Mouse (Mus musculus) heart, embryonic 15.5 days (tissue): ENCODE measurements around the gene Rnf19b. TPM values are rescaled to one million over a fixed set of nuclear protein-coding genes. Genes with fewer than 3 reads are reported as not detected.

Experiments
- ATAC-seq: fragments of 200-750 bp; cut with Nextera tagmentation; replicated peaks from 2 replicates; pipeline ENCODE4 v1.8.0; 2017; ENCODE audit warnings: low read depth, moderate TSS enrichment; ENCODE audit not compliant: insufficient number of reproducible peaks, insufficient read depth, low FRiP score
- H3K27ac ChIP-seq: fragments of 300-500 bp; sonication (generic); 2 replicates; pipeline ENCODE4 v1.5.1; 2015; ENCODE audit warnings: mild to moderate bottlenecking, inconsistent platforms
- H3K27me3 ChIP-seq: fragments of 300-500 bp; sonication (generic); 2 replicates; pipeline ENCODE4 v1.6.1; 2015; ENCODE audit warnings: inconsistent platforms
- H3K36me3 ChIP-seq: fragments of 300-500 bp; sonication (generic); 2 replicates; pipeline ENCODE4 v1.6.1; 2015; ENCODE audit warnings: mild to moderate bottlenecking, inconsistent platforms
- H3K4me1 ChIP-seq: fragments of 300-500 bp; sonication (generic); replicated peaks from 2 replicates; pipeline ENCODE4 v1.6.1; 2015; ENCODE audit warnings: inconsistent platforms
- H3K4me2 ChIP-seq: fragments of 300-500 bp; sonication (generic); 2 replicates; pipeline ENCODE4 v1.6.1; 2015; ENCODE audit warnings: inconsistent platforms, mild to moderate bottlenecking, moderate library complexity
- H3K4me3 ChIP-seq: fragments of 300-500 bp; sonication (generic); 2 replicates; pipeline ENCODE4 v1.5.1; 2015; ENCODE audit warnings: mild to moderate bottlenecking, inconsistent platforms
- H3K9ac ChIP-seq: fragments of 300-500 bp; sonication (generic); 2 replicates; pipeline ENCODE4 v1.6.1; 2015; ENCODE audit warnings: mild to moderate bottlenecking, inconsistent platforms
- H3K9me3 ChIP-seq: fragments of 300-500 bp; sonication (generic); replicated peaks from 2 replicates; pipeline ENCODE4 v1.6.1; 2016; ENCODE audit warnings: inconsistent platforms
- WGBS: fragments of 180-500 bp; shearing (Covaris S2); methylation state at CpG from one replicate; pipeline ENCODE4 v1.1.7; 2015; ENCODE audit warnings: mixed read lengths; 5-methylcytosine and 5-hydroxymethylcytosine counted together
- polyA plus RNA-seq: library from polyadenylated mRNA; unstranded; fragments of >200 nt; fragmentation: Nextera tagmentation; extraction: Ambion mirVana; gene quantifications from 2 replicates; pipeline ENCODE4 v1.2.1, GENCODE M21; 2015

The Rnf19b gene
- polyA plus RNA-seq, 1 experiment from 2014 or later = 5.4 TPM

GRCm38 (mm10) chr4:129082379-129083115 is 24.5 kb downstream of the Rnf19b start:
- H3K9me3 ChIP-seq = no peaks in the 10 kb centered on the region
- peak; percentile 74; the same call in 1 of the 2 replicates for ATAC-seq
- H3K9ac ChIP-seq = no peak overlapping the region
- 38% methylated on average over 10 of the region's 10 CpGs for WGBS
- H3K4me3 ChIP-seq = no peak overlapping the region
- H3K27ac ChIP-seq = no peak overlapping the region
- H3K4me2 ChIP-seq = no peak overlapping the region
- peaks cover 36% of the 10 kb centered on the region for H3K36me3 ChIP-seq
- peaks cover 5% of the 10 kb centered on the region; the same call in 1 of the 2 replicates for H3K4me1 ChIP-seq
- no peaks in the 10 kb centered on the region for H3K27me3 ChIP-seq

DNA sequence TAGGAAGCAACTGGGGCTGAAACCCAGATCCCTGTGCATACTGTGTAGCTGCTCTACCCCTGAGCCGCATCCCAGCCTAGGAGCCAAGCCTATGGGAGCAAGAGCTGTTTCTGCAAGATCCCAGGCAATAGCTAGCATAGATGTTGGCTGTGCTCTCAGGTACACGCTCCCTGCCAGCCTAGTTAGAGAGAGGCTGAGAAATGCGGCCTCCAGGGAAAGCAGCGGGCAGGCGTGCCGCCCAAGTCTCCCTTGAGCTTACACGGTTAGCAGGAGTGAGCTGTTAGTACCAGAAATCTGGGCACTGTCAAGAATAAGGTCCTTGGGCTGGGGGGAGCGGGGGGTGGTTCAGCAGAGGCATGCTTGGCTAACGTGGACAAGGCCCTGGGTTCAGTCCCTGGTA is 26.8 kb downstream of the Rnf19b start:
- no peaks in the 10 kb centered on the region for H3K9me3 ChIP-seq
- 87% methylated on average over 9 of the region's 9 CpGs for WGBS
- H3K9ac ChIP-seq = no peak overlapping the region
- no peak for ATAC-seq
- H3K27me3 ChIP-seq = no peaks in the 10 kb centered on the region
- peaks cover 5% of the 10 kb centered on the region; the same call in 1 of the 2 replicates for H3K4me1 ChIP-seq
- H3K36me3 ChIP-seq = peaks cover 14% of the 10 kb centered on the region
- no peak overlapping the region for H3K27ac ChIP-seq
- no peak overlapping the region for H3K4me3 ChIP-seq
- no peak overlapping the region for H3K4me2 ChIP-seq

- WGBS = 32% methylated on average over 8 of the region's 8 CpGs
- ATAC-seq = no peak
- H3K4me2 ChIP-seq = no peak overlapping the region
- no peaks in the 10 kb centered on the region for H3K27me3 ChIP-seq
- no peaks in the 10 kb centered on the region for H3K9me3 ChIP-seq
- no peak overlapping the region for H3K27ac ChIP-seq
- H3K4me1 ChIP-seq = peaks cover 5% of the 10 kb centered on the region; the same call in 1 of the 2 replicates
- H3K4me3 ChIP-seq = no peak overlapping the region
- no peak overlapping the region for H3K9ac ChIP-seq
- H3K36me3 ChIP-seq = peaks cover 6% of the 10 kb centered on the region; the same call in 1 of the 2 replicates
Observed at GRCm38 (mm10) chr4:129086078-129086477, 28.0 kb downstream of the Rnf19b start.

GRCm38 (mm10) chr4:129087850-129088249 is 29.8 kb downstream of the Rnf19b start:
- Histone ChIP-seq H3K4me2 (no peak overlapping the region), H3K4me1 (no peaks in the 10 kb centered on the region), H3K27me3 (no peaks in the 10 kb centered on the region), H3K9me3 (no peaks in the 10 kb centered on the region), H3K27ac (no peak overlapping the region), H3K9ac (no peak overlapping the region), H3K36me3 (peaks cover 6% of the 10 kb centered on the region; the same call in 1 of the 2 replicates), H3K4me3 (no peak overlapping the region)
- WGBS = 41% methylated on average over 5 of the region's 5 CpGs
- ATAC-seq = no peak

DNA sequence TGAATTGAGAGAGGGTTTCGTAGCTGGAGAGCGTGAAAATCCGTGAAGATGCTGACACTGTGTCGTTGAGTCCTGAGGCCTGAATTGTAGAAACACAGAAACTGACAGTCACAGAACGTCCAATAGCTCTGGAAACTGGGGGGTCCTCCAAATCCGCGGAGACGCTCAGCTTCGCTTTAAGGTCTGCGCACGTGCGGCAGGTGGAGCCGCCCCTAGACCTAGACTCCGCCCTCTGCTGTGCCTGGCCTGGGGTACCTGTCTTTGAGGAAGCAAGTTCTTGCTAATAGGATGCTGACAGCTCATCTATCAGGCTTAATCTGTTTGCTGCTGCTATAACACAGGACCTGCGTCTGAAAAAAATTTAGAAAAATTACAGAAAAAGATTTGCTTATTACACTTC is 37.2 kb downstream of the Rnf19b start:
- no peak overlapping the region for H3K4me2 ChIP-seq
- H3K27ac ChIP-seq = no peak overlapping the region
- H3K9me3 ChIP-seq = no peaks in the 10 kb centered on the region
- no peak overlapping the region for H3K4me3 ChIP-seq
- H3K9ac ChIP-seq = no peak overlapping the region
- peaks cover 17% of the 10 kb centered on the region for H3K27me3 ChIP-seq
- no peaks in the 10 kb centered on the region for H3K36me3 ChIP-seq
- ATAC-seq = no peak
- 25% methylated on average over 15 of the region's 15 CpGs for WGBS
- no peaks in the 10 kb centered on the region for H3K4me1 ChIP-seq

DNA sequence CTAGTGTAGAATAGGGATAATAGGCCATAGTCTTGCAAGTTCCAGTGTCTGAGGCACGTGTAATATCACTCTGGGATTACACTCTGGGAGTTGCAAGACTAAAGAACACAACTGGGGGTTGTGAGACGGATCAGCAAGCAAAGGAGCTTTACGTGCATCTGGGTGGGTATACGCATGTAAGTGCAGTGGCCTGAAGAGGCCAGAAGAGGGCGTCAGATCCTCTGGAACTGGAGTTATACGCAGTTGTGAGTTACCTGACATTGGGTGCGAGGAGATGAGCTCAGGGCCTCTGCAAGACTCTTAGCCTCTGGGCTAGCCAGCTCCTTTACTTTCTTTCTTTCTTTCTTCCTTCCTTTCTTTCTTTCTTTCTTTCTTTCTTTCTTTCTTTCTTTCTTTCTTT is 38.9 kb downstream of the Rnf19b start:
- no peak overlapping the region for H3K4me2 ChIP-seq
- no peak overlapping the region for H3K27ac ChIP-seq
- no peaks in the 10 kb centered on the region for H3K36me3 ChIP-seq
- peaks cover 17% of the 10 kb centered on the region for H3K27me3 ChIP-seq
- no peaks in the 10 kb centered on the region for H3K4me1 ChIP-seq
- ATAC-seq = no peak
- H3K4me3 ChIP-seq = no peak overlapping the region
- no peak overlapping the region for H3K9ac ChIP-seq
- 75% methylated on average over 7 of the region's 7 CpGs for WGBS
- H3K9me3 ChIP-seq = no peaks in the 10 kb centered on the region

- Histone ChIP-seq H3K9me3 (no peaks in the 10 kb centered on the region), H3K4me2 (no peak overlapping the region), H3K4me1 (peaks cover 7% of the 10 kb centered on the region), H3K27ac (no peak overlapping the region), H3K4me3 (no peak overlapping the region), H3K9ac (no peak overlapping the region), H3K36me3 (no peaks in the 10 kb centered on the region), H3K27me3 (peaks cover 41% of the 10 kb centered on the region)
- no peak for ATAC-seq
- WGBS = 59% methylated on average over 14 of the region's 14 CpGs
Observed at GRCm38 (mm10) chr4:129102133-129102829, 44.2 kb downstream of the Rnf19b start.

- peak within 1 kb of the TSS; percentile 49 for H3K4me2 ChIP-seq
- H3K27ac ChIP-seq = no peak within 1 kb of the TSS
- 1% methylated on average over 40 of the region's 40 CpGs for WGBS
- H3K36me3 ChIP-seq = no peaks in the 10 kb centered on the region
- H3K9me3 ChIP-seq = no peaks in the 10 kb centered on the region
- H3K4me1 ChIP-seq = peaks cover 7% of the 10 kb centered on the region
- H3K4me3 ChIP-seq = peak within 1 kb of the TSS; percentile 25
- no peak within 1 kb of the TSS for H3K9ac ChIP-seq
- H3K27me3 ChIP-seq = peaks cover 59% of the 10 kb centered on the region
- ATAC-seq = 0 out of 2 replicates have a peak, but pooled peaks have one; percentile 48
Observed at GRCm38 (mm10) chr4:129105356-129105755, 47.3 kb downstream of the Rnf19b start, which contains the start of gene Tmem54. Gene Tmem54, plus strand, starts transcription at chr4:129105548.

DNA sequence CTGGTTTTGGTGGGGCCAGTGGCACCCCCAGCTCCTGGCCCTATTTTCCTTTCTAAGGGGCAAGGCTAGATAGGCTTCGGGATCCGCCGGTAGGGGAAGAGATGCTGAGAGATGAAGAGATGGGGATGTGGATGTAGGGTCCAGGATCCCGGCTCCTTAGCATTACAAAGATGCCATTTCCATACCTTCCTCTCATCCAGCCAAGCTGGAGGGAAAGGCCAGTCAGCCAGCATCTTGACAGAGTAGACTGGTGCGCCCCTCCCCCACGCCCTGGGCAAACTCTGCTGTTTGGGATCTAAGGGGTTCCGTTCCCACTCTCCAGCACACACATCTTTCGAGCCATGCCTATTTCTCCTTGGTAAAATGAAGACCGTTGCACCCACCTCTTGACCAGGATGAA is 48.0 kb downstream of the Rnf19b start:
- ATAC-seq = no peak
- WGBS = 27% methylated on average over 9 of the region's 9 CpGs
- no peak overlapping the region for H3K4me3 ChIP-seq
- H3K27me3 ChIP-seq = peaks cover 59% of the 10 kb centered on the region
- H3K9ac ChIP-seq = no peak overlapping the region
- H3K36me3 ChIP-seq = no peaks in the 10 kb centered on the region
- H3K27ac ChIP-seq = no peak overlapping the region
- peaks cover 7% of the 10 kb centered on the region for H3K4me1 ChIP-seq
- H3K4me2 ChIP-seq = no peak overlapping the region; the same call in 1 of the 2 replicates
- no peaks in the 10 kb centered on the region for H3K9me3 ChIP-seq

DNA sequence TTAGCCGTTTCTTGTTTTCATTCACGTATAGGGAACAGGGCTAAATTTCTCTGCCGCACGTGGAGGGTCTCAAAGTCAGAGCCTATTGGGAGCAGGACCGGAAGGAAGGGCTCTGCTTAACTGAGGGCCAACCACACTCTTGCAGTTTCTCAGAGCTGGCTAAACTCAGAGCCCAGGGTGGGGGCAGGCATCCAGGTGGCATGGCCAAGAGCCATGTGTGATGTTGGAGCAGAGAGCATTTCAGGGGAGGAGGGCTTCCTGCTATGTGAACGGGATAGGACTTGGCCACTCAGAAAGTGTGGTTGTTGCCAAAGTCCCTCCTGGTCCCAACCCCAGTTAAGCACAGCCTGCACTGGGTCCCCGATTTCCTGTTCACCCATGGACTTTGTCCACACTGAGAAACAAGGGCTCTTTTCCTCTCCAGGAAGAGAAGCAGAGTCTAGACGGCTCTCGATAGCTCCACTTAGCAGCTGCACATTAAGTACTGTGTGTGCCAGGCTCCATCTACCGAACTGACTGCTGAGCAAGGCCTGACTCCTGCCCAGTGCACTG is 49.4 kb downstream of the Rnf19b start:
- no peaks in the 10 kb centered on the region for H3K9me3 ChIP-seq
- H3K36me3 ChIP-seq = no peaks in the 10 kb centered on the region
- H3K27ac ChIP-seq = no peak overlapping the region
- H3K27me3 ChIP-seq = peaks cover 66% of the 10 kb centered on the region
- 68% methylated on average over 10 of the region's 10 CpGs for WGBS
- peaks cover 7% of the 10 kb centered on the region for H3K4me1 ChIP-seq
- H3K4me2 ChIP-seq = no peak overlapping the region
- no peak overlapping the region for H3K9ac ChIP-seq
- H3K4me3 ChIP-seq = no peak overlapping the region
- no peak for ATAC-seq

DNA sequence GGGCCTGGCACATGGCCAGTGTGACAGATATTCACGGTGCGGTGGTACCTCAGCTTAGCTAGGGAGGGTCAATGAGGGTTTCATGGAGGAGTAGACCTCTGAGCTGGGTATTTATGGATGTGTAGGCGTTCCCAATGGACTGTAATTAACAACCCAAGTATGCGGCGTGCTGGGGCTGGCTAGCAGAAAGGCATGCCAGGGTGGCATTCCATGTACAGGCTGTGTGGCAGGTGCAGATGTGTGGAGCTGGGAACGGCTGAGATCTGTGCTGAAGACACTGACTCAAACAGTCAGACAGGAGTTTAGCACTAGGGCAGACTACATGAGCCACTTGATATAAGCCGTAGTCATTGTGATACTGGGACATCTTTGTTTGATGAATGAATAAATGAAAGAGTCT is 50.6 kb downstream of the Rnf19b start:
- WGBS = 68% methylated on average over 7 of the region's 7 CpGs
- Histone ChIP-seq H3K4me3 (no peak overlapping the region), H3K27me3 (peaks cover 70% of the 10 kb centered on the region), H3K4me2 (no peak overlapping the region), H3K9me3 (no peaks in the 10 kb centered on the region), H3K27ac (no peak overlapping the region), H3K36me3 (no peaks in the 10 kb centered on the region), H3K9ac (no peak overlapping the region), H3K4me1 (peaks cover 7% of the 10 kb centered on the region)
- ATAC-seq = no peak
